Mouse (Mus musculus): ENCODE results near the gene Fuca1.

DNA sequence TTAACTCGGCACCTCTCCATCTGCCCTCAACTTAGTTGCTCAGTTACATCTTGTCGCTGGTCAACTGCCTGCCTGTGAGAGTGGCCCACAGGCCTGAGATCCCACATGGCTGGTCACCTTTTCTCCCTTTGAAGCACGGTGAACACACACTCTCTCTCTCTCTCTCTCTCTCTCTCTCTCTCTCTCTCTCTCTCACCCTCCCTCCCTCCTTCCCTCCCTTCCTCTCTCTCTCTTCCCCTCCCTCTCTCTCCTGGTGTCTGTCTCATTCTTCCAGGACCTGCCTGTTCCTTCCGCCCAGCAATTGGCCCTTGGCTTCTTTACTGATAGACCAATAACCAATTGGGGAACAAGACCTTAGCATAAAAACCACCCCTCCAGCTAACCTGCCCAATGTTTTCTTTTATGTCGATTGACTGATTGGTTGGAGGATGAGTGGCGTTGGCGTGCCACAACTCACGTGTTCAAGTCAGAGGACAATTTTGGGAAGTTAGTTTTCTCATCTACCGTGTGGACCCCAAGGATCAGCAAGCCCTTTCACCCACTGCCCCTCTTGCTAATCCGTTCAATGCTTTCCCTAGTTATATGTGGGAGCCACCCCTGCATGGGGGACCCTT is 5.8 kb downstream of the Fuca1 start:
- no peak for TF ChIP-seq CTCF (IDR thresholded peaks at IDR 0.05; ENCODE audit: borderline replicate concordance, control insufficient read depth, extremely low read depth, insufficient read depth, low read length, poor library complexity)
- no peak for TF ChIP-seq POLR2A (IDR thresholded peaks at IDR 0.05; ENCODE audit: control insufficient read depth, extremely low read depth, insufficient read depth, low read length, poor library complexity)
